Mouse (Mus musculus) natural killer cell, adult 2 months (primary cell): Measurements from ENCODE around the gene Rasa3.

Experiments used
- DNase-seq, 2 experiments: peaks; one replicate each; pipeline ENCODE4 v3.0.0; 2022; ENCODE audit warnings: low spot score in 2 of 2

Rasa3 gene

DNA sequence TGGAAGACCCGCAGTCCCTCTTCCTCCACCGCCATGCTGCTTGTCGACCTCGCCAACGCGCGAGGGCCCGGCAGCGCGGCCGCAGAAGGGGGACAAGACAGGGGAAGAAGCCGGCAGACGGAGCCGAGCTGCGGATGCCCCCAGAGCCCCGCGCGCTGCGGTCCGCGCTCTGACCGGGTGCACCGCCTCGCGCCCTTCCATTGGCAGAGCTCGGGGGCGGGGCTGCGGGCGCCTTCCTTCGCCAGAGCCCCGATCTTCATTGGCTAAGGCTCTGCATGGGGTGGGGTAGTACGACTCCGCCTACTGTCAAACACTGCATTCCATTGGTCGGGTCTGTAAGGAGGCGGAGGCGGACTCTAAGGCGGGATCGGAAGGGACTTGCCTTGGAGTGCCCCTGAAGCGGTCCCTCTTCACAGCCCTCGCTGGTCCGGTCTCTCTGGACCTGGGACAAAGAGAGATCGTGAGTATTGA is at the start of gene Rasa3:
Gene Rasa3 (minus strand): TSS at position 191 of the 471 bp plus-strand sequence.
- peak; percentile 93 to 95 for DNase-seq

DNA sequence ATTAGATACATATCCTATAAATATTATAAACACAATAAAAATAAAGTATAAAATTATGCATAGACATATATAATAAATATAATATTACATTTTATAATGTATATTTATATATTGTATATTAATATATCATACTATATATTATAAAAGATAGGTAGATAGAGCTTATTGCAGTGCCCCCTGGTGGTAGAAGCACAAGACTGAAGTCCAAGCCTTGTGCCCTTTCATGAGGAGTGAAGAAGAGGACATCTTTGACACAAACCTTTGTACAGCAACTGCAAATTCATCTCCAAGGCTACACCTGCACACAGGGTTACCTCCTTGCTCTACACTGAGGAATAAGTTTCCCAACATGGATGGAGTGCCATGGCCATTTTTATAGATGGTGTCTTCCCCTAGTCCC is 48.3 kb upstream of the Rasa3 start:
- peak; percentile 39 to 66 for DNase-seq

GRCm38 (mm10) chr8:13718980-13719379 is 41.6 kb upstream of the Rasa3 start:
- no peak for DNase-seq

GRCm38 (mm10) chr8:13708514-13708913 is 31.1 kb upstream of the Rasa3 start:
- DNase-seq = no peak

- DNase-seq = no peak
Measured at GRCm38 (mm10) chr8:13706918-13707317, 29.5 kb upstream of the Rasa3 start.

- peak; percentile 63 to 66 for DNase-seq
Measured at GRCm38 (mm10) chr8:13705668-13706067, 28.3 kb upstream of the Rasa3 start, which contains the start of gene Cfap97d2. Gene Cfap97d2 (plus strand): TSS chr8:13705889.

GRCm38 (mm10) chr8:13704301-13704700 is 26.9 kb upstream of the Rasa3 start:
- DNase-seq = no peak

DNA sequence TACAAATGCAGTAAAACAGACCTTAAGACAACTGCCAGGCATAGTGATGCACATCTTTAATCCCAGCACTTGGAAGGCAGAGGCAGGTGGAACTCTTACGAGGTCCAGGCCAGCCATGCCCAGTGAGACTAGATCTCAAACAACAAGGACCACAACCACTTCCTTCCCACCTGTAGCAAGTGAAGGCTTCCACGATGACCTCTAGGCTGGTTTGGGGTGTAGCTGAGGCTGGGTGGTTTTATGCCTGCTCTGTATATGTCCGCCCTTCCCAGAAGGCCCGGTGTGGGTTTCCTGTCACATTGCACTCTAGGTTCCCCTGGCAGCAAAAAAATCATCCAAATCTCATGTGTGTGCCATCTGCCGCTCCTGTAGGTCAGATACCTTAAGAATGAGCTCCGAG is 26.4 kb upstream of the Rasa3 start:
- peak; percentile 31 to 55 for DNase-seq

GRCm38 (mm10) chr8:13702755-13703154 is 25.4 kb upstream of the Rasa3 start:
- DNase-seq = no peak

DNA sequence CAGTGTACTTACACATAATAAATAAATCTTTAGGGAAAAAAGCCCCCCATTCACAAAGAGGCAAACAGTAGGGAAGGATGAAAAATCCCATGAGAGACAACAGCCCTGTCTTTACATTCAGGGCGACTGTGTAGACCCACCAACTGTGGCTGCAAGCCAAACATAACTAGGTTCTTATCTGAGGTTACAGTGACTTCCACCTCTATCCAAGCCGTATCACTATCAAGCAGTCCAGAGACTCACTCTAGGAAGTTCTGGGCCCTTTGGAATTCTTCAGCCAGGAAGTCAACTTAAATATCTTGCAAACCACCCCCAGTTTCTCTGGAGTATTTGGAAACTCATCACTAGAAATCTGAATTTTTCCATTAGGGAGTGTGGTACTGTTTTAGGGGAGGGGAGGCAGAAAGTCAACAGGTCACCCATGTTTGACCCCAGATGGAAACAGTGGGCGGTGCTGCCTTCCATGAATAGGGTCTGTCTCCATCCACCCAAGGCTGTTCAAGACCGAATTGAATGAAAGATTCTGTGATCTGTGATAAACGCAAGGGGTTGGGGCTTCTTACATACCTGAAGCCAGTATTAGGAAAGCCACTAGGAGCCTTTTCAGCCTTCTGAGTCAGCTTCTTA is 22.0 kb upstream of the Rasa3 start:
- no peak for DNase-seq

- no peak for DNase-seq
Measured at GRCm38 (mm10) chr8:13698281-13698680, 20.9 kb upstream of the Rasa3 start.

DNA sequence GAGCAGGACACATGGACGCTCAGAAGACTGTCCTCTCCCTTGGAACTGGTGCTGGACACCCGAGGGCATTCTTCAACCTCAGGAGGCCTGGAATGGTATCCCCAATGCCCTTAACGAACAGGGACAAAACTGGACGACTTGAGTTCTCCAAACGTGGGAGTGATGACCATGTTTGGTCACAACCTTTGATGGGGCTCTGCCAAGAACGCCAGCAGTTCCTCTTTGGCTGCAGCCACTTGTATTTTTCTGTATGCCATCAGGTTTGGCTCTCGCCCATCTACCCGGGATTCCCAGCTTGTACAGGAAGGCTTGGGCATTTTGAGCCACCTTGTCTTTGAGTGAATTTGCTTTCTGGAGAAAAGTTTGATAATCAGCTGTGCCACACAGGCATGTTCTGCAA is 20.3 kb upstream of the Rasa3 start:
- DNase-seq = no peak

GRCm38 (mm10) chr8:13697196-13697595 is 19.8 kb upstream of the Rasa3 start:
- DNase-seq = no peak

GRCm38 (mm10) chr8:13696157-13696556 is 18.8 kb upstream of the Rasa3 start:
- DNase-seq = no peak

DNA sequence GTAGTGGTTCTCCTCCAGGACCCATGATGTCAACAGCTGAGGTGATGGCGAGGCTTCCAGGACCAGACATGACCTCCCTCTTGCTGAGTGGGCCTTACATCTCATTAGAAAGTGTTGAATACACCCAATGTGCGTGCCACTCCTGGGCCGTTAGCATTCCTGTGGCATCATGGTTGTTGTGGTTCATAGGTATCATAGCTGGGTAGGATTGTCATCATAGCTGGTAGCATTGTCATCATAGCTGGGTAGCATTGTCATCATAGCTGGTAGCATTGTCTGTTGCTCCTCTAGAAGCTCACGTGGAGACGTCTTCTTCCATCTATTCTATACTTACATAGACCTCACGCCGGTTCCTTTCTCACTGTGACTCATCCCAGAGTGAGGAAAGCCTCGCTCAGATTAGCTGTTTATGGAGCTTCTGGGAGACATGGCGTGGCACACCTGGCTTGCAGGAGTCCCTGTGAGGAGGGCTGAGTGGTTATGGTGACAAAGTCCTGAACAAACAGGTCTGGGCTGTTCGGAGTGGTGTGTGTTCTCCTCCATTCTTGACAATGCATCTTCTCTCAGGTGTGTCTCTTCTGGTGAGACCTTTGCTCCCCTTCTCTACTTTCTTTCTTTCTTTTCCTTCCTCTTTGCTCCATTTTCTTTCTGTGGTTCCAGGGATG is 17.9 kb upstream of the Rasa3 start:
- no peak for DNase-seq

DNA sequence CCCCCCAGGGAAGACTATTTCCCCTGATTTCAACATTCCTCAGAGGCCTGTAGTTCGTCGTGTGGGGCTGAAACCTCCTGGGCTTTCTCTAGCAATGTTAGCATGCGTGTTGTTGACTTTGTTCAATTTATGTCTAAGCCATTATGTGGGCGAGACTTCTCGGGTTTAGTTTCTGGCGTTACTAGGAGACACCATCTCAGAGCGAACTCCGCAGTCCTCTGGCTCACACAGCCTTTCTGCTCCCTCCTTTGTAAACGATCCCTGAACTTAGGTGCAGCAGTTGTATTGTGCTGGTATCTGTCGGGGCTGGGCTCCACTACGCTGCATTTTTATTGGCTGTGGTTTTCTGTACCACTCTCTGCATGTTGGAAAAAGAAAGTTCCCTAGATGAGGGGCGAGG is 17.3 kb upstream of the Rasa3 start:
- DNase-seq = no peak

DNA sequence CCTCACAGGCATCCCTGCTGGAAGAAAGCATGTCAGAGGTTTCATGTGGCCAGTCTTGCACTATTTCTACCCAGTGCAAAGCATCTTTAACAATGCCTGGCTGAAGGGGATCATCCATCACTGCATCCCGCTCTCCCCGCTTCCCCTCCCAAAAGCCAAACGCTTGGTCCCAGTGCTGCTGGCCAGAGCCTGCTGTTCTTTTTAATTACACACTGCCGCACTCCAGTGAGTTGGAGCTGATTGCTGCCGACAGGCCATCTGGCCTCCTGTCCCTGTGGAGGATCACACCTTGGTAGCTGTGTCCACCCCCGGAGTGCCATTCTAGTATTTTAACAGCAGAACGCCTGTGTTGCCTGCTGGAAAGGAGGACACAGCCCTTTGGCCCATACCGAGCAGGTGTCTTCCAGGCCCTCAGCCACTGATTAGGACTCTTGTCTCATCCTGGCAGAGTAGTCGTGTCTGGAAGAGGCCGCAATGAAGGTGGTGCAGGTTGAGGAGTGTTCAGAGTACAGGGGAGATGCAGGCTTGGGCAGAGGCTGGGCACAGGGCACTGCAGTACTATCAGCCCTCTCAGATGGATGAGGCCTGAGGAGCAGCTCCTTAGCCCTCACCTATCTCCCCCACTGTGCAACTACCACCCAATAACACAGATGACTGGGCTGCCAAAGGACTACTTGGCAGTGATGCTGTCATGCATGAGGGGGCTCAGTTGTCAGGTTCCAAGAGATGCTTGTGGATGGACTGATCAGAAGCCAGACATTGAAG is 15.1 kb upstream of the Rasa3 start:
- DNase-seq = no peak

DNA sequence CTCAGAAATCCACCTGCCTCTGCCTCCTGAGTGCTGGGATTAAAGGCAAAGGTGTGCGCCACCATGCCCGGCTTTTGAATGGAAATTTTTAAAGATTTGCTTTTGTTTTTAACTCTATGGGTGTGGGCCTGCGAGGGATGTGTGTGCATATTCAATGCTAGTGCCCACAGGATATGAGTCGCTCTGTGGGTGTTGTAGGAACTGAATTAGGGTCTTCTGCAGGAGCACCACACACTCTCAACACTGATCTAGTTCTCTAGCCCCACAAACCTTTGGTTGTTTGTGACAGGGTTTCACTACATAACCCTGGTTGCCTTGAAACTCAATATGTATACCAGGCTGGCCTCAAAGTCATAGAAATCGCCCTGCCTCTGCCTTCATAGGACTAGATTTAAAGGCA is 11.9 kb upstream of the Rasa3 start:
- no peak for DNase-seq

- DNase-seq = no peak
Measured at GRCm38 (mm10) chr8:13688461-13688860, 11.1 kb upstream of the Rasa3 start.

- peak in 1 of 2 experiments; percentile 26 for DNase-seq
Measured at GRCm38 (mm10) chr8:13687941-13688340, 10.5 kb upstream of the Rasa3 start.

DNA sequence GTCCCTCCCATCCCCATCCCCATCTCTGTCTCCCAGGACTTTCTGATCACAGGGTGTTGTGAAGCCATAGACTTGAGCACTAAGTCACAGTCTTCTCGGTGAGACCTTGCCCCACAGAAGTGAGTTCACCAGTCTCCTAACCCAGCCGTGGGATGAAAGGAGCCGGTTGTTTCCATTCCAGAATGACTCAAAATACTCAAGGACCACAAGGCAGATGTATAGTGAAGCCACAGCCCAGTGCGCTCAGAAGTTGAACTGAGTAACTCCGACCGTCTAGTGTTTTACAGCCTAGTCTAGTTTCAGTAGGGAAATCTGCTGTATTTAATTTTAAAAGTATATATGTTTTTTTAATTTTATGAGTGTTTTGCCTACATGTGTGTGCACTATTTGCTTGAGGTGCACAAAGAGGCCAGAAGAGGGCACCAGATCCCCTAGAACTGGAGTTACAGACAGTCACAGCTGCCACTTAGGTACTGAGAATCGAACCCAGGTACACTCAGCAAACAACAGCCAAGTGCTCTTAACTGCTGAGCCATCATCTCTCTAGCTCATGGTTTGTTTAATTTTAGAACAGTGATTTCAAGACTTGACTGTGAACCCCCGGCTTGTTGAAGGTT is 9.8 kb upstream of the Rasa3 start:
- peak in 1 of 2 experiments; percentile 28 for DNase-seq

- peak; percentile 85 to 88 for DNase-seq
Measured at GRCm38 (mm10) chr8:13686426-13686825, 9.0 kb upstream of the Rasa3 start.
